Mouse (Mus musculus): Measurements from ENCODE around the gene Zfp978.

- no peak for TF ChIP-seq CTCF (IDR thresholded peaks at IDR 0.05; ENCODE audit: low read depth)
- 0 out of 2 replicates have a peak, but pooled peaks have one; percentile 17 for TF ChIP-seq EP300 (IDR thresholded peaks at IDR 0.05; ENCODE audit: low read depth)
These were observed 23.0 kb upstream of the Zfp978 start for GRCm38 (mm10) chr4:147338032-147338610.
